Mouse (Mus musculus): ENCODE data around the gene Smim22. TPM values are rescaled to one million over a fixed set of nuclear protein-coding genes. Genes with fewer than 3 reads are reported as not detected.

The Smim22 gene
- total RNA-seq, 2 experiments from 2014 or later: not detected

Other genes with a start within 250 kb of the Smim22 start
- gene Cdip1, start 217.0 kb upstream of the Smim22 start, total RNA-seq (2021): 100 to 1,000 TPM; 128 to 130 TPM
- not detected for gene 4930562C15Rik, start 171.9 kb upstream of the Smim22 start, total RNA-seq (2021)
- 10 to 100 TPM; 70.4 to 70.6 TPM for gene Ubald1, start 127.0 kb upstream of the Smim22 start, total RNA-seq (2021)
- gene Mgrn1, start 121.0 kb upstream of the Smim22 start, total RNA-seq (2021): 100 to 1,000 TPM; 176 to 182 TPM
- gene Nudt16l1, start 68.5 kb upstream of the Smim22 start, total RNA-seq (2021): 10 to 100 TPM; 69.3 to 73.0 TPM
- 10 to 100 TPM; 47.3 to 51.6 TPM for gene Anks3, start 43.1 kb upstream of the Smim22 start, total RNA-seq (2021)
- gene Sept12, start 9.4 kb upstream of the Smim22 start, total RNA-seq (2021): not detected
- gene Rogdi, start 6.3 kb downstream of the Smim22 start, total RNA-seq (2021): 100 to 1,000 TPM; 150 to 160 TPM
- 100 to 1,000 TPM; 156 to 160 TPM for gene Glyr1, start 42.6 kb downstream of the Smim22 start, total RNA-seq (2021)
- 10 to 100 TPM; 38.1 to 38.9 TPM for gene Ubn1, start 42.8 kb downstream of the Smim22 start, total RNA-seq (2021)
- gene Ppl, start 125.1 kb downstream of the Smim22 start, total RNA-seq (2021): under 1 TPM; 0.21 to 0.36 TPM
- gene Sec14l5, start 139.8 kb downstream of the Smim22 start, total RNA-seq (2021): under 1 TPM; 0.18 to 0.49 TPM
- 10 to 100 TPM in 1 of 2 experiments, 1 to 10 TPM in 1; 7.4 to 10.1 TPM for gene Nagpa, start 196.7 kb downstream of the Smim22 start, total RNA-seq (2021)
- gene AU021092, start 215.0 kb downstream of the Smim22 start, total RNA-seq (2021): 10 to 100 TPM; 11.0 to 12.5 TPM
- 10 to 100 TPM; 29.7 to 31.9 TPM for gene Alg1, start 226.3 kb downstream of the Smim22 start, total RNA-seq (2021)
- 1 to 10 TPM; 2.6 to 4.2 TPM for gene Eef2kmt, start 248.7 kb downstream of the Smim22 start, total RNA-seq (2021)